Mouse (Mus musculus): ENCODE measurements around the gene Mecr. TPM values are rescaled to one million over a fixed set of nuclear protein-coding genes. Genes with fewer than 3 reads are reported as not detected.

Mecr gene
- 3.6 TPM for polyA plus RNA-seq (2014; fragmentation: Illumina TruSeq; extraction: RNeasy Lipid Tissue Mini Kit (QIAGEN cat#74804); ENCODE audit: low read depth, low replicate concordance)

DNA sequence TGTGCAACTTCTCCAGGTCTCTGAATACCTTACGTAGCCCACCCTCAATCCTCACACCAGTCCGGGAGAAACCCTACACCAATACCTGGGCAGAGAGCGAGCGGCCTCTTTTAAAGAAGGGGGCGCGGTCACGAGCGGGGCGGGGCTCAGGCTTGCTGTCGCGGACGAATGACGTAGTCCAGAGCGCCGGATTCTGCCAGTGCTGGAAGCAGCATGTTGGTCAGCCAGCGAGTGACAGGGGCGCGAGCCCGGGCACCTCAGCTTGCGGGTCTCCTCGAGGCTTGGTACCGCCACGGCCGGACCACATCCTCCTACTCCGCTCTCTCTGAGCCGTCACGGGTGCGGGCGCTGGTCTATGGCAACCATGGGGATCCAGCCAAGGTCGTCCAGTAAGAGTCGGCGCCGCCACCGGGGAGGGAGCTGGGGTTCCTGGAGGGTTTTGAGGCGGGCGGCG lies at the start of gene Mecr:
TSS of gene Mecr (plus strand) at position 181 of the 454 bp plus-strand sequence.

DNA sequence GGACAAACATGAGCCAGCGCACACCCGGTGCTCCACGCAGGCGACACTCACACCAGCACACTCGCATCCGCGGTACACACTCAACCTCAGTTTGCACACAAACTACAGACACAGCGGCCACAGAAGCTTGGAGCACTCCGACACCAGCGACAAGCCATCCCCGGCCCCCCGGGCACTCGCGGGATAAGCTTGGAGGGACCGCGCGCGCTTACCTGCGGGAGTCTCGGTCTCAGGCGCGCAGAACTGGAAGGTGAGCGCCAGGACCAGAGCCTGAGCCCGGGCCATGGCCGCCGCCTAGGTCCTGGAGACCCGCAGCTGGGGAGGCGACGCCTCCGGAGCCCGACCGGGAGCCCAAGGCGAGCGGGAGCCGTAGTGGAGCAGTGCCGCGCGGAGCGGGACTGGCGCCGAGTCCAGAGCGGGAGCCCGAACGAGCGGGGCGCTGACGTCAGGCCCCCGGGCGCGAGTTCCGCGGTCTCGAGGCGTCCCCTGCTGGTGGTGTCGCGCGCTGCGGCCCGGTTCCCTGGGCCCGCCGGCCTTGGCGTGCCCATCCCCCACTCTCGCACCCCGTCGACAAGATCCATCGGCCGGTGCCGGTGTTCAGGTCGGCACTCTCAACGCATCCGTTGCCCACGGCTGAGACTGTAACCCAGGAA lies 5.3 kb upstream of the Mecr start, which contains the start of gene Ptpru:
TSS of gene Ptpru (minus strand) at position 417 of the 653 bp plus-strand sequence.

DNA sequence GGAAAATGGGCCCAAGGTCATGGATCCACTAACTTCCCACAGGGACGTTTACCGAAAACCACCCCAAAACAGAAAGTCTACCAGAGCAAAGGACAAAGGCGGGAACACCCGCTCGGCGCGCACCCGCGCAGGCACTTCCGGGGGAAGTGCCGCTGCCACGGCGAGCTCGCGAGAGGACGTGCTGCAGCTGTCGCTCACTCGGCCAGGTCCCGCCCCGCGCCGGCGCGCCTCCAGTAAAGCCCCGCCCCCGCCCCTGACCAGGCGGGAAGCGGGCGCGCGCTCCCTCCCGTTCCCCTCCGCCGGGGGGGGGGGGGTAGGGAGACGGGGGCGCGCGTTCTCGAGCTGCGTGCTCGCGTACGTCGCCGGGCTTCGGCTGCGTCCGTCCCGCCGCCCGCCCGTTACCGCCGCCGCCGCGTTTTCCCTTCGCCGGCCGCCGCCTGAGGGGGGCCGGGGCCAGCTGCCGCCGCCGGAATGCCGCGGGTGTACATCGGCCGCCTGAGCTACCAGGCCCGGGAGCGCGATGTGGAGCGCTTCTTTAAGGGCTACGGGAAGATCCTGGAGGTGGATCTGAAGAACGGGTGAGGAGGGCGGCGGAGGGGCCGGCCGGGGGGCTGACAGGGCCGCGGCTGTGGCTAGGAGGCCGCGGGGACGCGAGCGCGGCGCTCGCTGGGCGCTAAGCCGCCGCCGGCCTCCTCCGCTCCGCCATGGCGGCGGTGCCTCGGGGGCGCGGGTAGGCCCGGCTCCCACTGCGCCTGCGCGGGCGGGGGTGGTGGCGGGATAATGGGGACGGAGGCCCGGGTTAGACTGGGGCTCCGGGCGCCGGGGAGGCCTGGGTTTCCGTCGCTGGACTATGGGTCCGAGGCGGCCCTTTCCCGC lies 30.3 kb downstream of the Mecr start, which contains the start of gene Srsf4:
TSS of gene Srsf4 (plus strand) at position 325 of the 876 bp plus-strand sequence.

Other genes starting within 250 kb of the Mecr start
- gene Ptpru, start 5.2 kb upstream of the Mecr start, polyA plus RNA-seq (2014; fragmentation: Illumina TruSeq; extraction: RNeasy Lipid Tissue Mini Kit (QIAGEN cat#74804); ENCODE audit: low read depth, low replicate concordance) = 1.8 TPM
- 20.0 TPM for gene Srsf4, start 30.1 kb downstream of the Mecr start, polyA plus RNA-seq (2014; fragmentation: Illumina TruSeq; extraction: RNeasy Lipid Tissue Mini Kit (QIAGEN cat#74804); ENCODE audit: low read depth, low replicate concordance)
- gene Tmem200b, start 78.3 kb downstream of the Mecr start, polyA plus RNA-seq (2014; fragmentation: Illumina TruSeq; extraction: RNeasy Lipid Tissue Mini Kit (QIAGEN cat#74804); ENCODE audit: low read depth, low replicate concordance) = not detected
- gene Gm10300, start 231.2 kb downstream of the Mecr start, polyA plus RNA-seq (2014; fragmentation: Illumina TruSeq; extraction: RNeasy Lipid Tissue Mini Kit (QIAGEN cat#74804); ENCODE audit: low read depth, low replicate concordance) = not detected
- 8.8 TPM for gene Epb41, start 231.9 kb downstream of the Mecr start, polyA plus RNA-seq (2014; fragmentation: Illumina TruSeq; extraction: RNeasy Lipid Tissue Mini Kit (QIAGEN cat#74804); ENCODE audit: low read depth, low replicate concordance)

Measured in testis, adult 10 weeks (tissue).